Mouse (Mus musculus) C2C12 (cell line): Measurements from ENCODE around the gene Arhgap19. TPM values are rescaled to one million over a fixed set of nuclear protein-coding genes. Genes with fewer than 3 reads are reported as not detected.

Experiments used
- H3K27me3 ChIP-seq: one replicate; pipeline ENCODE4 v1.6.1; 2011; ENCODE audit not compliant: control insufficient read depth, insufficient read depth, insufficient read length
- H3K36me3 ChIP-seq: one replicate; pipeline ENCODE4 v1.6.1; 2011; ENCODE audit not compliant: control insufficient read depth, insufficient read depth
- H3K4me3 ChIP-seq: one replicate; pipeline ENCODE4 v1.5.1; 2011; ENCODE audit warnings: mild to moderate bottlenecking, control low read depth; ENCODE audit not compliant: poor library complexity, insufficient read depth, severe bottlenecking
- H3K79me2 ChIP-seq: one replicate; pipeline ENCODE4 v1.6.1; 2011; ENCODE audit not compliant: control insufficient read depth, insufficient read depth
- H3K79me3 ChIP-seq: one replicate; pipeline ENCODE4 v1.6.1; 2011; ENCODE audit warnings: low read depth, control low read depth
- H3ac ChIP-seq: one replicate; pipeline ENCODE3; 2011; ENCODE audit warnings: low read depth; ENCODE audit not compliant: control insufficient read depth, insufficient read length
- CEBPB ChIP-seq: IDR thresholded peaks from one replicate; pipeline ENCODE4 v1.6.1; 2011; ENCODE audit warnings: low read depth, mild to moderate bottlenecking, control low read depth, moderate library complexity
- CTCF ChIP-seq: IDR thresholded peaks from one replicate; pipeline ENCODE4 v1.5.1; 2011; ENCODE audit not compliant: control insufficient read depth, insufficient read depth, insufficient read length
- FOSL1 ChIP-seq: IDR thresholded peaks from one replicate; pipeline ENCODE4 v1.8.0; 2011; ENCODE audit warnings: mild to moderate bottlenecking, low read length; ENCODE audit not compliant: poor library complexity, insufficient read depth, severe bottlenecking
- MAX ChIP-seq: IDR thresholded peaks from one replicate; pipeline ENCODE4 v1.6.1; 2011; ENCODE audit warnings: mild to moderate bottlenecking, control low read depth
- MYOD1 ChIP-seq: IDR thresholded peaks from one replicate; pipeline ENCODE4 v1.6.1; 2011; ENCODE audit warnings: low read depth; ENCODE audit not compliant: control insufficient read depth, insufficient read length
- MYOG ChIP-seq: IDR thresholded peaks from one replicate; pipeline ENCODE4 v1.6.1; 2011; ENCODE audit not compliant: control insufficient read depth, insufficient read length; ENCODE audit errors: extremely low read depth
- USF1 ChIP-seq: IDR thresholded peaks from one replicate; pipeline ENCODE4 v1.6.1; 2011; ENCODE audit warnings: low read depth, mild to moderate bottlenecking, control low read depth, moderate library complexity
- polyA plus RNA-seq: library from polyadenylated mRNA; unstranded; fragments of >200 nt; fragmentation: generic; extraction: Trizol; gene quantifications from one replicate; pipeline ENCODE4 v1.2.1, GENCODE M21; 2012; ENCODE audit warnings: missing spikeins

Arhgap19 gene
- polyA plus RNA-seq, 1 experiment: 8.9 TPM

DNA sequence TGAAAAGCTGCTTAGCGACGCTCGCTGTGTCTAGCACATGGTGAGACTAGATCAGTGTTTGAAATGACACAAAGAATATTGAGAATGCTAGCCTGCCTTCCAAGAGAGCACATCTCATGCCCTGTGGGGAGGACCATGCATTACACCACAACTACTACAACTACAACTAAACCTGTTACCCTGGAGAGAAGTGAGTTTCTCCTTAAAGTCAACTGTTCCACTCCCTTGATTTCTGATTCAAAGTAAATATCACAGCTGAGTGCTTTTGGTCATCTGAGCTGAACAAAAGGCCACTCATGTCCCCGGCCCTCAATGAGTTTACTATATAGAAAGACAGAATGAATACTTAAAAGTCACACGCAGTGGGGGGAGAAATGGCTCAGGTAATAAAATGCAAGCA is 8.2 kb upstream of the Arhgap19 start:
- TF ChIP-seq MYOG: no peak
- no peak for TF ChIP-seq CEBPB
- TF ChIP-seq CTCF: no peak
- no peak for TF ChIP-seq MYOD1
- TF ChIP-seq FOSL1: no peak
- TF ChIP-seq USF1: no peak
- TF ChIP-seq MAX: no peak
- no peaks in the 10 kb centered on the region for H3K79me3 ChIP-seq
- H3K36me3 ChIP-seq: no peaks in the 10 kb centered on the region
- H3K79me2 ChIP-seq: no peaks in the 10 kb centered on the region
- no peak overlapping the region for H3K4me3 ChIP-seq
- H3ac ChIP-seq: no peak overlapping the region
- H3K27me3 ChIP-seq: peaks cover 22% of the 10 kb centered on the region

- no peak overlapping the region for H3ac ChIP-seq
- TF ChIP-seq FOSL1: no peak
- TF ChIP-seq MAX: no peak
- TF ChIP-seq MYOG: no peak
- no peak for TF ChIP-seq CEBPB
- TF ChIP-seq USF1: no peak
- no peak for TF ChIP-seq MYOD1
- no peak for TF ChIP-seq CTCF
- H3K36me3 ChIP-seq: no peaks in the 10 kb centered on the region
- H3K79me2 ChIP-seq: no peaks in the 10 kb centered on the region
- no peak overlapping the region for H3K4me3 ChIP-seq
- peaks cover 21% of the 10 kb centered on the region for H3K27me3 ChIP-seq
- no peaks in the 10 kb centered on the region for H3K79me3 ChIP-seq
Measured at GRCm38 (mm10) chr19:41808104-41808634, 6.3 kb upstream of the Arhgap19 start.

DNA sequence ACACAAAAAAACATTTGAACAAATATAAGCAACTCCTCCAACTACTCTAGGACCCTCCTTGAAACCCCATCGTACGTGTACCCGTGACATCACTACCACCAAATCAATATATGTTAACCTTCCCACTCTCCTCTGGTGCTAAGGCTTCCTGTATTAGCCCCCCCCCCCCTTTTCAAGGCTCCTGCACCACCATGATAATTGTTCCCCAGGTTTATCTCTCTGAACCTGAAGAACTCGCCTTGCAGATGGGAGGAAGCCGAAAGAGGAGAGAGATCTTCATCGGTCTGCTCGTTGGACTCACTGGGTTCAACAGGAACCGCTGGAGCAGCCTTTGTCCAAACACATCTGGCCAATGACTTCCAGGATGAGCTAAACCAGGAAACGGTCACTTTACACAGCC is 5.7 kb upstream of the Arhgap19 start:
- peaks cover 18% of the 10 kb centered on the region for H3K27me3 ChIP-seq
- H3K79me2 ChIP-seq: no peaks in the 10 kb centered on the region
- no peaks in the 10 kb centered on the region for H3K79me3 ChIP-seq
- TF ChIP-seq FOSL1 (no peak), USF1 (no peak), CEBPB (no peak), MAX (no peak)
- H3K36me3 ChIP-seq: no peaks in the 10 kb centered on the region
- no peak overlapping the region for H3K4me3 ChIP-seq
- H3ac ChIP-seq: no peak overlapping the region

- no peak for TF ChIP-seq FOSL1
- TF ChIP-seq CTCF: no peak
- TF ChIP-seq CEBPB: no peak
- no peak for TF ChIP-seq MYOG
- no peak for TF ChIP-seq USF1
- no peak for TF ChIP-seq MAX
- TF ChIP-seq MYOD1: no peak
Measured at GRCm38 (mm10) chr19:41805831-41806230, 4.0 kb upstream of the Arhgap19 start.

GRCm38 (mm10) chr19:41803322-41803721 is 1.5 kb upstream of the Arhgap19 start:
- H3K79me2 ChIP-seq: peaks cover 15% of the 10 kb centered on the region
- TF ChIP-seq USF1: no peak
- no peak for TF ChIP-seq CEBPB
- no peak for TF ChIP-seq MYOG
- TF ChIP-seq MAX: no peak
- no peak overlapping the region for H3K4me3 ChIP-seq

More at GRCm38 (mm10) chr19:41805831-41806230, 4.0 kb upstream of the Arhgap19 start:
- H3K79me3 ChIP-seq: peaks cover 2% of the 10 kb centered on the region
- H3K79me2 ChIP-seq: peaks cover 3% of the 10 kb centered on the region
- H3K27me3 ChIP-seq: peaks cover 16% of the 10 kb centered on the region
- H3K4me3 ChIP-seq: no peak overlapping the region
- H3ac ChIP-seq: no peak overlapping the region
- H3K36me3 ChIP-seq: no peaks in the 10 kb centered on the region

More at GRCm38 (mm10) chr19:41803322-41803721, 1.5 kb upstream of the Arhgap19 start:
- no peak overlapping the region for H3ac ChIP-seq
- H3K36me3 ChIP-seq: no peaks in the 10 kb centered on the region
- peaks cover 1% of the 10 kb centered on the region for H3K27me3 ChIP-seq
- H3K79me3 ChIP-seq: peaks cover 4% of the 10 kb centered on the region
